Mouse (Mus musculus) heart, embryonic 14.5 days (tissue): ENCODE data around the gene Casc4. TPM values are rescaled to one million over a fixed set of nuclear protein-coding genes. Genes with fewer than 3 reads are reported as not detected.

ENCODE experiments used
- ATAC-seq: fragments of 200-750 bp; cut with Nextera tagmentation; 2 replicates; pipeline ENCODE4 v1.8.0; 2017; ENCODE audit warnings: low read depth, moderate TSS enrichment; ENCODE audit not compliant: insufficient number of reproducible peaks, insufficient read depth, low FRiP score
- H3K27ac ChIP-seq, 2 experiments: fragments of 200-500 bp in 1 of 2; fragments of 300-500 bp in 1 of 2; sonication (generic) in 1 of 2; replicated peaks in 1 of 2; 2 replicates each; pipeline ENCODE4 v1.5.1; 2012 to 2014; ENCODE audit warnings: low read depth in 2 of 2, low read length in 2 of 2, control low read depth in 1 of 2, mild to moderate bottlenecking in 1 of 2, mixed read lengths in 1 of 2; ENCODE audit not compliant: control insufficient read depth in 1 of 2, insufficient read depth in 1 of 2
- H3K27me3 ChIP-seq: fragments of 300-500 bp; sonication (generic); 2 replicates; pipeline ENCODE4 v1.6.1; 2014; ENCODE audit warnings: mild to moderate bottlenecking, low read length, control low read depth; ENCODE audit not compliant: control insufficient read depth, insufficient read depth
- H3K36me3 ChIP-seq: fragments of 300-500 bp; sonication (generic); 2 replicates; pipeline ENCODE4 v1.6.1; 2014; ENCODE audit warnings: mild to moderate bottlenecking, control low read depth, low read length, mixed read lengths; ENCODE audit not compliant: control insufficient read depth, insufficient read depth
- H3K4me1 ChIP-seq, 2 experiments: fragments of 200-500 bp in 1 of 2; fragments of 300-500 bp in 1 of 2; sonication (generic) in 1 of 2; 2 replicates each; pipeline ENCODE4 v1.6.1; 2012 to 2014; ENCODE audit warnings: low read length in 2 of 2, control low read depth in 1 of 2, mixed read lengths in 1 of 2; ENCODE audit not compliant: control insufficient read depth in 2 of 2, insufficient read depth in 2 of 2
- H3K4me2 ChIP-seq: fragments of 300-500 bp; sonication (generic); 2 replicates; pipeline ENCODE4 v1.6.1; 2014; ENCODE audit warnings: mild to moderate bottlenecking, low read length
- H3K4me3 ChIP-seq, 2 experiments: fragments of 200-500 bp in 1 of 2; fragments of 300-500 bp in 1 of 2; sonication (generic) in 1 of 2; 2 replicates each; pipeline ENCODE4 v1.5.1; 2012 to 2014; ENCODE audit warnings: low read length in 2 of 2, mild to moderate bottlenecking in 2 of 2, control low read depth in 1 of 2, low read depth in 1 of 2, moderate library complexity in 1 of 2; ENCODE audit not compliant: control insufficient read depth in 1 of 2, insufficient read depth in 1 of 2
- H3K9ac ChIP-seq: fragments of 300-500 bp; sonication (generic); 2 replicates; pipeline ENCODE4 v1.6.1; 2014; ENCODE audit warnings: mild to moderate bottlenecking, low read length
- H3K9me3 ChIP-seq: fragments of 300-500 bp; sonication (generic); 2 replicates; pipeline ENCODE4 v1.6.1; 2016; ENCODE audit warnings: low read length, control low read depth; ENCODE audit not compliant: control insufficient read depth
- WGBS: fragments of 180-500 bp; shearing (Covaris S2); extraction: QIAGEN DNeasy Blood & Tissue Kit; methylation state at CpG from one replicate; pipeline ENCODE4 v1.1.7; 2014; 5-methylcytosine and 5-hydroxymethylcytosine counted together
- polyA plus RNA-seq: library from polyadenylated mRNA; unstranded; fragments of >200 nt; fragmentation: Nextera tagmentation; extraction: Ambion mirVana; gene quantifications from 2 replicates; pipeline ENCODE4 v1.2.1, GENCODE M21; 2014

Casc4 gene
- 15.2 and 16.4 TPM in 2 replicates for polyA plus RNA-seq

- Histone ChIP-seq H3K27ac (peak within 1 kb of the TSS; percentile 53 to 70), H3K4me2 (peak within 1 kb of the TSS; percentile 83), H3K9me3 (no peaks in the 10 kb centered on the region), H3K9ac (peak within 1 kb of the TSS; percentile 83), H3K36me3 (0 out of 2 replicates have a peak, but pooled peaks cover 4% of the 10 kb centered on the region), H3K4me1 (peaks cover 0 to 9% of the 10 kb centered on the region in 2 experiments; a peak in 1 of 4 replicates), H3K4me3 (peak within 1 kb of the TSS; percentile 57 to 67), H3K27me3 (no peaks in the 10 kb centered on the region)
- peak; percentile 95 for ATAC-seq
- WGBS, result 1% methylated on average over 32 of the region's 43 CpGs
These were observed at the start of gene Casc4 for GRCm38 (mm10) chr2:121866632-121867050. TSS of gene Casc4 (plus strand) at chr2:121866970.

DNA sequence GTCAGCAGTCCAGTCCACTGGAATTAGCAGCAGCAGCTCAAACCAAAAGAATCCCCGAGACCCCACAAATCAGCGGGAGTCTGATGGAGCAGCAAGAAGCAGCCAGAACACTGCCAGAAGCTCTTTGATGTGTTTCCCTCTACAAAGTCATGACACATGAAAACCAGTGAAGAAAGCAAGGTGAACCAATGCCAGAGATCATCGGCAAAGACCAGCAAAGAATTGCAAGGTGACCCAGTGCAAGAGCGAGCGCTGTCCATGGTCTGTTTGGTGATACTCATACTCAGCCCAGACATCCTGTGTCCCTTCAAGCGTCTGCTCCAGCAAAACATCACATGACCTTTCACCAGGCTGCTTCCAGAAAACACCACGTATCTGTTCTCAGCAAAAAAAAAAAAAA lies 45.0 kb upstream of the Casc4 start:
- Histone ChIP-seq H3K9me3 (0 out of 2 replicates have a peak, but pooled peaks cover 3% of the 10 kb centered on the region), H3K27ac (no peak overlapping the region), H3K4me1 (peaks cover 0 to 3% of the 10 kb centered on the region in 2 experiments; a peak in 2 of 4 replicates), H3K4me3 (no peak overlapping the region), H3K9ac (no peak overlapping the region), H3K27me3 (no peaks in the 10 kb centered on the region), H3K36me3 (no peaks in the 10 kb centered on the region), H3K4me2 (no peak overlapping the region)
- ATAC-seq, result no peak
- 79% methylated on average over 7 of the region's 7 CpGs for WGBS

DNA sequence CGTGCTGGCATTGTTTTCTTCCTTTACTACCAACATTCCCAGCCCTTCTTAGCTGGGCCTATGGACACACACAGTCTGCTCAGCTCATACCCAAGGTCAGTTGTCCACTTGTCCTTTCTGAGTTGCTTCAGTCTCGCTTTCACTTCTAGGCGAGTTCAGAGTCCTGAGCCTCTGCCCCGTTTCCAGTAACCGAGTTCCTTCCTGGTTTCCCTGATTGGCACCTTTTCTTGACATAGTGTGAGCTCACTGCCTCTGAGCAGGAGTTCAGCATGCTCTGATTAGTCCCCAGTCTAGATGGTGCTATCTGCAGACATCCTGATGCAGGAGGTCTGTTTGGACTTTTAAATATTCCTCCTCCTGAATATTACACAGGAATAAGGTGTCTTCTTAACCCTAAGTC lies 42.1 kb upstream of the Casc4 start:
- Histone ChIP-seq H3K9ac (no peak overlapping the region), H3K4me2 (no peak overlapping the region), H3K27ac (no peak overlapping the region), H3K36me3 (no peaks in the 10 kb centered on the region), H3K4me1 (peaks cover 0 to 3% of the 10 kb centered on the region in 2 experiments; a peak in 2 of 4 replicates), H3K9me3 (0 out of 2 replicates have a peak, but pooled peaks cover 3% of the 10 kb centered on the region), H3K27me3 (no peaks in the 10 kb centered on the region), H3K4me3 (no peak overlapping the region)
- ATAC-seq, result no peak
- 49% methylated on average over 5 of the region's 5 CpGs for WGBS

DNA sequence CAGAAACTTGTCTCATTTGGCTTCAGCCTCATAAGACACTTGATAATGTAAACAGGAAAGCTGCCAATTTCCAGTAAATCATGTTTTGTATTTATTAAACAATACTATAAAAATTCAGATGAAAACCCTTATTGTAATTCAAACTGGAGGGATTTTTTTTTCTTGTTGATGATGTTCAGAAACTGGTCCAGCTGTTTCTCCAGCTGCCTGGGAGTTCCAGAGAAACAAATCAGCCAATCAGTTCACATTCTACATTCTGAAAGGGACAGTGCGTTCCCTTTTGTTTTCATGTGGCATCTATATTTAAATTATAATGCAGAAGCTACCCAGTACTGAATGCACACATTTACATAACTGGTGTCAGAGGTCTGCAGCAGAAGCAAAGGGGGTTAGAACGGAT lies 40.6 kb upstream of the Casc4 start:
- H3K27ac ChIP-seq, result no peak overlapping the region
- H3K4me3 ChIP-seq, result no peak overlapping the region
- WGBS, result 64% methylated on average over 2 of the region's 2 CpGs
- H3K27me3 ChIP-seq, result no peaks in the 10 kb centered on the region
- no peak for ATAC-seq
- no peak overlapping the region for H3K4me2 ChIP-seq
- H3K9ac ChIP-seq, result no peak overlapping the region
- H3K4me1 ChIP-seq, result peaks cover 0 to 3% of the 10 kb centered on the region in 2 experiments; a peak in 2 of 4 replicates
- H3K9me3 ChIP-seq, result 0 out of 2 replicates have a peak, but pooled peaks cover 3% of the 10 kb centered on the region
- no peaks in the 10 kb centered on the region for H3K36me3 ChIP-seq

DNA sequence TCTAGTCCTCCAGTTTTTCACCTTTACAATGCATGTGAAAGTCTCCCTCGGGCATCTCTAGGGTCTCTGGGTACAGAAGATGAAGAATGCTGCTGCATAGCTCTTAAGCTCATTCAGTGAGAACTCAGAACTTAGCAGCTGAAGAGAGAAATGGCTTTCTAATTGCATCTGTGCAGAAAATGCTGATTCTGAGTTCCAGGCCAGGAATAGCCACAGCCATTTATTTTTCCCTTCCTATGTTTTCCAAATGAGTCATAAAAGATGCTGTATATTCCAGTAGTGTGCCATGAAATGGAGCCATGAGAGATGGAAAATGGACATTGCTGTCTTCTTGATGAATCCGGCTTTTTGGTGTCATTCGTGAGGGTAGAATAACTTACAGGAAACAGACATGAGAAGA lies 38.4 kb upstream of the Casc4 start:
- H3K27ac ChIP-seq, result no peak overlapping the region
- no peaks in the 10 kb centered on the region for H3K36me3 ChIP-seq
- ATAC-seq, result no peak
- H3K9ac ChIP-seq, result no peak overlapping the region
- WGBS, result 79% methylated on average over 3 of the region's 3 CpGs
- no peaks in the 10 kb centered on the region for H3K27me3 ChIP-seq
- H3K4me3 ChIP-seq, result no peak overlapping the region
- H3K4me1 ChIP-seq, result peaks cover 0 to 3% of the 10 kb centered on the region in 2 experiments; a peak in 2 of 4 replicates
- no peak overlapping the region for H3K4me2 ChIP-seq
- H3K9me3 ChIP-seq, result no peaks in the 10 kb centered on the region

DNA sequence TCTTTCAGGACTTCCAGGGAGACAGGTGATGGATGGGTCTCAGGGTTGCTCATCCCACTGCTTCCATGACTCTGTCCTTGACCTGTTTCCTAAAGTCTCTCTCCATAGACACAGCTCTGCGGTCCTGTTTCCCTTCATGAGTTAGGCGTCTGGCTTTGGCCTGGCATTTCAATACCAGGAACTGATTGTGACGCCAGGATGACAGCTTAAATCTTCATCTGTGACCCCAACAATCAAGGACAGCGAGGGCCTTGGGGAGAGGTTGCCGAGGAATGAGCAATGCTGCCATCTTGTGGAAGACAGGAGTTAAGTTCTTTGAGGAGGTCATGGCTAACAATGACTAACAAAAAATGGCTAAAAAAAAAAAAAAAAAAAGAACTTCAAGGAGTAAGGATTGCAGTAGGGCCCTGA lies 34.3 kb upstream of the Casc4 start:
- 5% methylated on average over 5 of the region's 5 CpGs for WGBS
- H3K27ac ChIP-seq, result no peak overlapping the region
- no peak overlapping the region for H3K9ac ChIP-seq
- no peak for ATAC-seq
- no peaks in the 10 kb centered on the region for H3K9me3 ChIP-seq
- H3K27me3 ChIP-seq, result no peaks in the 10 kb centered on the region
- H3K4me1 ChIP-seq, result 0 out of 4 replicates have a peak, but pooled peaks cover 0 to 2% of the 10 kb centered on the region in 2 experiments
- H3K36me3 ChIP-seq, result no peaks in the 10 kb centered on the region
- peak overlapping the region; percentile 4; the same call in 1 of the 2 replicates for H3K4me2 ChIP-seq
- no peak overlapping the region for H3K4me3 ChIP-seq

- H3K4me2 ChIP-seq, result no peak overlapping the region
- 0 out of 4 replicates have a peak, but pooled peaks cover 0 to 2% of the 10 kb centered on the region in 2 experiments for H3K4me1 ChIP-seq
- no peaks in the 10 kb centered on the region for H3K27me3 ChIP-seq
- H3K9ac ChIP-seq, result no peak overlapping the region
- no peaks in the 10 kb centered on the region for H3K36me3 ChIP-seq
- no peak for ATAC-seq
- 45% methylated on average over 3 of the region's 3 CpGs for WGBS
- H3K4me3 ChIP-seq, result no peak overlapping the region
- H3K9me3 ChIP-seq, result no peaks in the 10 kb centered on the region; the same call in 1 of the 2 replicates
- H3K27ac ChIP-seq, result no peak overlapping the region
These were observed 31.8 kb upstream of the Casc4 start for GRCm38 (mm10) chr2:121834926-121835325.

GRCm38 (mm10) chr2:121841453-121841852 lies 25.3 kb upstream of the Casc4 start:
- Histone ChIP-seq H3K36me3 (no peaks in the 10 kb centered on the region), H3K9ac (no peak overlapping the region), H3K4me3 (no peak overlapping the region), H3K9me3 (no peaks in the 10 kb centered on the region; the same call in 1 of the 2 replicates), H3K27ac (no peak overlapping the region), H3K4me1 (no peaks in the 10 kb centered on the region), H3K27me3 (no peaks in the 10 kb centered on the region), H3K4me2 (no peak overlapping the region)
- ATAC-seq, result no peak
- WGBS, result 97% methylated on average over 3 of the region's 3 CpGs
